ENCODE assay signal across 9 mouse cellular contexts in genomic region chr4:82623081-82623538, GRCm38 (mm10).
A peak's percentile ranks its signal among the peaks of the same experiment; 100 is the strongest.
DNase-seq lines count a peak whose midpoint lies in the region; ATAC-seq and TF ChIP-seq lines count a peak whose summit lies in the region.
"Had no signal": no experiment of that assay in that cellular context is flagged by ENCODE, and none has a peak within 500 bp of the region (broad histone marks: within the 10 kb centered on the region; RNA-seq: fewer than 3 reads in every experiment).

No protein-coding gene starts in this region.

- no peaks in the 10 kb centered on the region for H3K36me3 ChIP-seq in heart, embryonic 10.5 days
- no peaks in the 10 kb centered on the region for H3K36me3 ChIP-seq in lung, embryonic 15.5 days
- no peaks in the 10 kb centered on the region for H3K36me3 ChIP-seq in hindbrain, embryonic 13.5 days
- H3K36me3 ChIP-seq in midbrain, postnatal 0 days (ENCODE audit: insufficient read depth, low read length), result no peaks in the 10 kb centered on the region

- no peak for DNase-seq in heart, embryonic 10.5 days (ENCODE audit: low spot score)
- no peak for DNase-seq in heart, postnatal 25 days (ENCODE audit: low spot score)
- no peak for DNase-seq in lung, adult 18-20 months
- peak; percentile 29 for DNase-seq in midbrain, postnatal 0 days (ENCODE audit: low spot score)
- DNase-seq: gastrocnemius, postnatal 36 days had no signal

- H3K4me2 ChIP-seq in lung, embryonic 15.5 days, result peak overlapping the region; percentile 33; the same call in 1 of the 2 replicates
- no peak overlapping the region for H3K4me2 ChIP-seq in hindbrain, embryonic 13.5 days
- no peak overlapping the region for H3K4me2 ChIP-seq in midbrain, postnatal 0 days (ENCODE audit: low read depth, low read length, poor library complexity, severe bottlenecking)

- intact Hi-C loops in heart, postnatal 25 days (cut with DNase I), result no loop called here

- TF ChIP-seq CTCF in midbrain, postnatal 0 days (IDR thresholded peaks at IDR 0.05), result no peak

- H3K27ac ChIP-seq in heart, embryonic 10.5 days, result peak overlapping the region; percentile 89
- peak overlapping the region; percentile 65 for H3K27ac ChIP-seq in lung, embryonic 15.5 days
- peak overlapping the region; percentile 90 for H3K27ac ChIP-seq in hindbrain, embryonic 13.5 days
- peak overlapping the region; percentile 38; the same call in 1 of the 2 replicates for H3K27ac ChIP-seq in midbrain, postnatal 0 days (ENCODE audit: low read depth, low read length)

- H3K9ac ChIP-seq in lung, embryonic 15.5 days, result no peak overlapping the region
- no peak overlapping the region for H3K9ac ChIP-seq in hindbrain, embryonic 13.5 days
- H3K9ac ChIP-seq in midbrain, postnatal 0 days (replicated peaks; ENCODE audit: low read length, poor library complexity, severe bottlenecking), result no peak overlapping the region

- no peaks in the 10 kb centered on the region for H3K27me3 ChIP-seq in heart, embryonic 10.5 days (ENCODE audit: insufficient read depth, poor library complexity, severe bottlenecking)
- no peaks in the 10 kb centered on the region for H3K27me3 ChIP-seq in lung, embryonic 15.5 days
- H3K27me3 ChIP-seq in hindbrain, embryonic 13.5 days, result no peaks in the 10 kb centered on the region
- no peaks in the 10 kb centered on the region for H3K27me3 ChIP-seq in midbrain, postnatal 0 days (ENCODE audit: insufficient read depth, low read length)

- WGBS in heart, embryonic 10.5 days, result 79% methylated on average over 12 of the region's 12 CpGs
- 57% methylated on average over 12 of the region's 12 CpGs for WGBS in lung, embryonic 15.5 days
- WGBS in hindbrain, embryonic 13.5 days, result 66% methylated on average over 12 of the region's 12 CpGs
- 54% methylated on average over 12 of the region's 12 CpGs for WGBS in midbrain, postnatal 0 days

- no peak for ATAC-seq in lung, embryonic 15.5 days (ENCODE audit: borderline replicate concordance, extremely low read depth, low FRiP score, low TSS enrichment)
- ATAC-seq in hindbrain, embryonic 13.5 days (ENCODE audit: low FRiP score), result peak; percentile 58; the same call in 1 of the 2 replicates
- ATAC-seq in midbrain, postnatal 0 days (ENCODE audit: low FRiP score), result no peak
- no peak for ATAC-seq in frontal cortex, adult (ENCODE audit: low TSS enrichment)
- ATAC-seq in erythroblast, adult 5-6 weeks (replicated peaks; ENCODE audit: low FRiP score, poor library complexity, severe bottlenecking), result no peak

- no peak overlapping the region for H3K4me3 ChIP-seq in heart, embryonic 10.5 days
- no peak overlapping the region for H3K4me3 ChIP-seq in lung, embryonic 15.5 days
- H3K4me3 ChIP-seq in hindbrain, embryonic 13.5 days, result no peak overlapping the region
- no peak overlapping the region for H3K4me3 ChIP-seq in midbrain, postnatal 0 days (ENCODE audit: low read depth, low read length)

- no peaks in the 10 kb centered on the region for H3K9me3 ChIP-seq in heart, embryonic 10.5 days
- H3K9me3 ChIP-seq in lung, embryonic 15.5 days, result no peaks in the 10 kb centered on the region
- no peaks in the 10 kb centered on the region for H3K9me3 ChIP-seq in hindbrain, embryonic 13.5 days
- no peaks in the 10 kb centered on the region for H3K9me3 ChIP-seq in midbrain, postnatal 0 days (ENCODE audit: low read length)

- H3K4me1 ChIP-seq in heart, embryonic 10.5 days, result peaks cover 39% of the 10 kb centered on the region
- peaks cover 38% of the 10 kb centered on the region for H3K4me1 ChIP-seq in lung, embryonic 15.5 days
- H3K4me1 ChIP-seq in hindbrain, embryonic 13.5 days (replicated peaks), result peaks cover 35% of the 10 kb centered on the region
- H3K4me1 ChIP-seq in midbrain, postnatal 0 days (ENCODE audit: insufficient read depth, low read length), result no peaks in the 10 kb centered on the region

Comparison
In these comparisons a context has a peak if more than half of its experiments do, and no peak if none do; other contexts are left out.
1. H3K27ac ChIP-seq: peak in every context shown above with its lines; median percentile 90 in hindbrain, embryonic 13.5 days; 89 in heart, embryonic 10.5 days; 65 in lung, embryonic 15.5 days; 38 in midbrain, postnatal 0 days.